Mouse (Mus musculus) kidney, embryonic 14.5 days (tissue): ENCODE data around the gene Atxn7l1. TPM values are rescaled to one million over a fixed set of nuclear protein-coding genes. Genes with fewer than 3 reads are reported as not detected.

Experiments used
- ATAC-seq: fragments of 200-750 bp; cut with Nextera tagmentation; 2 replicates; pipeline ENCODE4 v1.8.0; 2017; ENCODE audit warnings: moderate number of reproducible peaks, mild to moderate bottlenecking, moderate TSS enrichment, moderate library complexity; ENCODE audit not compliant: low FRiP score, low TSS enrichment
- H3K27ac ChIP-seq: fragments of 300-500 bp; sonication (generic); 2 replicates; pipeline ENCODE4 v1.5.1; 2014; ENCODE audit warnings: low read depth, mild to moderate bottlenecking, low read length, moderate library complexity, mixed read lengths
- H3K27me3 ChIP-seq: fragments of 300-500 bp; sonication (generic); 2 replicates; pipeline ENCODE4 v1.6.1; 2014; ENCODE audit warnings: mild to moderate bottlenecking, low read length; ENCODE audit not compliant: control insufficient read depth, insufficient read depth
- H3K36me3 ChIP-seq: fragments of 300-500 bp; sonication (generic); 2 replicates; pipeline ENCODE4 v1.6.1; 2014; ENCODE audit warnings: low read length, mixed read lengths; ENCODE audit not compliant: control insufficient read depth, insufficient read depth
- H3K4me1 ChIP-seq: fragments of 300-500 bp; sonication (generic); 2 replicates; pipeline ENCODE4 v1.6.1; 2014; ENCODE audit warnings: low read length, mixed read lengths; ENCODE audit not compliant: control insufficient read depth, insufficient read depth
- H3K4me2 ChIP-seq: fragments of 300-500 bp; sonication (generic); replicated peaks from 2 replicates; pipeline ENCODE4 v1.6.1; 2014; ENCODE audit warnings: low read depth, mild to moderate bottlenecking, low read length
- H3K4me3 ChIP-seq: fragments of 300-500 bp; sonication (generic); 2 replicates; pipeline ENCODE4 v1.5.1; 2014; ENCODE audit warnings: mild to moderate bottlenecking, low read length
- H3K9ac ChIP-seq: fragments of 300-500 bp; sonication (generic); 2 replicates; pipeline ENCODE4 v1.6.1; 2014; ENCODE audit warnings: low read depth, mild to moderate bottlenecking, low read length, moderate library complexity
- H3K9me3 ChIP-seq: fragments of 300-500 bp; sonication (generic); 2 replicates; pipeline ENCODE4 v1.6.1; 2016; ENCODE audit warnings: low read length; ENCODE audit not compliant: control insufficient read depth
- WGBS: fragments of 180-500 bp; shearing (Covaris S2); extraction: QIAGEN DNeasy Blood & Tissue Kit; methylation state at CpG from one replicate; pipeline ENCODE4 v1.1.7; 2014; 5-methylcytosine and 5-hydroxymethylcytosine counted together
- polyA plus RNA-seq: library from polyadenylated mRNA; unstranded; fragments of >200 nt; fragmentation: Nextera tagmentation; extraction: Ambion mirVana; gene quantifications from 2 replicates; pipeline ENCODE4 v1.2.1, GENCODE M21; 2014

The Atxn7l1 gene
- polyA plus RNA-seq, 1 experiment from 2014 or later = 14.3 TPM

- Histone ChIP-seq H3K27me3 (no peaks in the 10 kb centered on the region), H3K36me3 (no peaks in the 10 kb centered on the region), H3K9ac (peak overlapping the region; percentile 40; the same call in 1 of the 2 replicates), H3K4me3 (peak overlapping the region; percentile 9; the same call in 1 of the 2 replicates), H3K9me3 (no peaks in the 10 kb centered on the region), H3K4me2 (peak overlapping the region; percentile 48), H3K4me1 (peaks cover 15% of the 10 kb centered on the region), H3K27ac (no peak overlapping the region)
- 4% methylated on average over 25 of the region's 25 CpGs for WGBS
- peak; percentile 30 for ATAC-seq
Observed at GRCm38 (mm10) chr12:33344970-33345772, 197.7 kb downstream of the Atxn7l1 start.

GRCm38 (mm10) chr12:33345773-33346435 is 198.4 kb downstream of the Atxn7l1 start:
- no peaks in the 10 kb centered on the region for H3K9me3 ChIP-seq
- H3K27me3 ChIP-seq = no peaks in the 10 kb centered on the region
- H3K36me3 ChIP-seq = no peaks in the 10 kb centered on the region; the same call in 1 of the 2 replicates
- no peak overlapping the region for H3K27ac ChIP-seq
- 20% methylated on average over 21 of the region's 23 CpGs for WGBS
- H3K4me3 ChIP-seq = peak overlapping the region; percentile 9; the same call in 1 of the 2 replicates
- H3K9ac ChIP-seq = peak overlapping the region; percentile 40; the same call in 1 of the 2 replicates
- H3K4me2 ChIP-seq = peak overlapping the region; percentile 48
- ATAC-seq = 0 out of 2 replicates have a peak, but pooled peaks have one; percentile 26
- H3K4me1 ChIP-seq = peaks cover 15% of the 10 kb centered on the region

- Histone ChIP-seq H3K9me3 (no peaks in the 10 kb centered on the region), H3K27ac (no peak overlapping the region), H3K36me3 (no peaks in the 10 kb centered on the region; the same call in 1 of the 2 replicates), H3K4me3 (no peak overlapping the region), H3K27me3 (no peaks in the 10 kb centered on the region), H3K4me1 (no peaks in the 10 kb centered on the region), H3K4me2 (no peak overlapping the region), H3K9ac (no peak overlapping the region)
- no peak for ATAC-seq
- 62% methylated on average over 4 of the region's 4 CpGs for WGBS
Observed at GRCm38 (mm10) chr12:33352671-33353070, 205.2 kb downstream of the Atxn7l1 start.

- no peak overlapping the region for H3K27ac ChIP-seq
- H3K4me3 ChIP-seq = no peak overlapping the region
- H3K9me3 ChIP-seq = no peaks in the 10 kb centered on the region
- ATAC-seq = no peak
- H3K4me2 ChIP-seq = no peak overlapping the region
- no peaks in the 10 kb centered on the region for H3K27me3 ChIP-seq
- no peak overlapping the region for H3K9ac ChIP-seq
- H3K4me1 ChIP-seq = no peaks in the 10 kb centered on the region
- 74% methylated on average over 10 of the region's 10 CpGs for WGBS
- peaks cover 7% of the 10 kb centered on the region; the same call in 1 of the 2 replicates for H3K36me3 ChIP-seq
Observed at GRCm38 (mm10) chr12:33358345-33358744, 210.9 kb downstream of the Atxn7l1 start.

GRCm38 (mm10) chr12:33359209-33359608 is 211.7 kb downstream of the Atxn7l1 start:
- Histone ChIP-seq H3K27ac (no peak overlapping the region), H3K4me2 (no peak overlapping the region), H3K9ac (no peak overlapping the region), H3K9me3 (no peaks in the 10 kb centered on the region), H3K27me3 (no peaks in the 10 kb centered on the region), H3K4me3 (no peak overlapping the region), H3K4me1 (no peaks in the 10 kb centered on the region), H3K36me3 (peaks cover 7% of the 10 kb centered on the region; the same call in 1 of the 2 replicates)
- ATAC-seq = no peak
- 90% methylated on average over 7 of the region's 7 CpGs for WGBS

GRCm38 (mm10) chr12:33359878-33360482 is 212.5 kb downstream of the Atxn7l1 start:
- no peak overlapping the region for H3K4me2 ChIP-seq
- no peaks in the 10 kb centered on the region for H3K4me1 ChIP-seq
- 91% methylated on average over 5 of the region's 5 CpGs for WGBS
- H3K4me3 ChIP-seq = no peak overlapping the region
- peaks cover 7% of the 10 kb centered on the region; the same call in 1 of the 2 replicates for H3K36me3 ChIP-seq
- no peaks in the 10 kb centered on the region for H3K9me3 ChIP-seq
- ATAC-seq = no peak
- no peaks in the 10 kb centered on the region for H3K27me3 ChIP-seq
- H3K9ac ChIP-seq = no peak overlapping the region
- H3K27ac ChIP-seq = no peak overlapping the region

GRCm38 (mm10) chr12:33360729-33361128 is 213.2 kb downstream of the Atxn7l1 start:
- H3K9me3 ChIP-seq = no peaks in the 10 kb centered on the region
- no peaks in the 10 kb centered on the region for H3K27me3 ChIP-seq
- no peak overlapping the region for H3K27ac ChIP-seq
- H3K4me2 ChIP-seq = no peak overlapping the region
- ATAC-seq = no peak
- no peak overlapping the region for H3K9ac ChIP-seq
- H3K36me3 ChIP-seq = peaks cover 7% of the 10 kb centered on the region; the same call in 1 of the 2 replicates
- WGBS = 68% methylated on average over 6 of the region's 6 CpGs
- H3K4me3 ChIP-seq = no peak overlapping the region
- no peaks in the 10 kb centered on the region for H3K4me1 ChIP-seq

GRCm38 (mm10) chr12:33364511-33364910 is 217.0 kb downstream of the Atxn7l1 start:
- WGBS = 74% methylated on average over 8 of the region's 8 CpGs
- Histone ChIP-seq H3K27ac (no peak overlapping the region), H3K9me3 (no peaks in the 10 kb centered on the region), H3K36me3 (peaks cover 1% of the 10 kb centered on the region; the same call in 1 of the 2 replicates), H3K4me1 (no peaks in the 10 kb centered on the region), H3K4me3 (no peak overlapping the region), H3K9ac (no peak overlapping the region), H3K27me3 (no peaks in the 10 kb centered on the region), H3K4me2 (no peak overlapping the region)
- no peak for ATAC-seq
